Mouse (Mus musculus): Measurements from ENCODE around the gene Olfr631. TPM values are rescaled to one million over a fixed set of nuclear protein-coding genes. Genes with fewer than 3 reads are reported as not detected.
"Not testable (repeated sequence)": the region's sequence is repeated elsewhere in the genome, so short reads cannot be mapped to it uniquely, and the experiment has no call there.

The Olfr631 gene
- polyA plus RNA-seq, 1 experiment from 2014 or later: not detected

- no peak for DNase-seq (ENCODE audit: low spot score)
- Histone ChIP-seq H3K27ac (ENCODE audit: low read depth, low read length) (no peak within 1 kb of the TSS), H3K9me3 (ENCODE audit: control insufficient read depth, low read length) (no peaks in the 10 kb centered on the region), H3K4me1 (replicated peaks; ENCODE audit: control insufficient read depth, insufficient read depth, low read length) (no peaks in the 10 kb centered on the region), H3K4me3 (ENCODE audit: low read depth, low read length) (no peak within 1 kb of the TSS), H3K9ac (ENCODE audit: low read depth, low read length) (no peak within 1 kb of the TSS), H3K27me3 (ENCODE audit: control insufficient read depth, insufficient read depth, low read length) (no peaks in the 10 kb centered on the region), H3K36me3 (ENCODE audit: control insufficient read depth, insufficient read depth, low read length) (no peaks in the 10 kb centered on the region), H3K4me2 (replicated peaks; ENCODE audit: low read depth, low read length) (no peak within 1 kb of the TSS)
- ATAC-seq (ENCODE audit: low FRiP score): no peak
Observed at GRCm38 (mm10) chr7:103944137-103944536, 15.5 kb downstream of the Olfr631 start, which contains the start of gene Olfr633. Gene Olfr633 (plus strand): TSS chr7:103944437.

GRCm38 (mm10) chr7:103966873-103967272 lies 38.2 kb downstream of the Olfr631 start:
- H3K9me3 ChIP-seq (ENCODE audit: control insufficient read depth, low read length); DNase-seq (ENCODE audit: low spot score): not testable (repeated sequence)
- WGBS: 93% methylated on average over 22 of the region's 22 CpGs

GRCm38 (mm10) chr7:103970852-103971251 lies 42.2 kb downstream of the Olfr631 start, which contains the start of gene Olfr635:
Gene Olfr635 (plus strand): TSS chr7:103971152.
- DNase-seq (ENCODE audit: low spot score) (no peak), ATAC-seq (ENCODE audit: low FRiP score) (no peak)
- H3K4me2 ChIP-seq (replicated peaks; ENCODE audit: low read depth, low read length): no peak within 1 kb of the TSS
- no peaks in the 10 kb centered on the region for H3K36me3 ChIP-seq (ENCODE audit: control insufficient read depth, insufficient read depth, low read length)
- no peak within 1 kb of the TSS for H3K4me3 ChIP-seq (ENCODE audit: low read depth, low read length)
- H3K27me3 ChIP-seq (ENCODE audit: control insufficient read depth, insufficient read depth, low read length): no peaks in the 10 kb centered on the region
- H3K9ac ChIP-seq (ENCODE audit: low read depth, low read length): no peak within 1 kb of the TSS
- no peak within 1 kb of the TSS for H3K27ac ChIP-seq (ENCODE audit: low read depth, low read length)
- no peaks in the 10 kb centered on the region for H3K9me3 ChIP-seq (ENCODE audit: control insufficient read depth, low read length)
- H3K4me1 ChIP-seq (replicated peaks; ENCODE audit: control insufficient read depth, insufficient read depth, low read length): no peaks in the 10 kb centered on the region
- 85% methylated on average over 1 of the region's 1 CpGs for WGBS

More at GRCm38 (mm10) chr7:103966873-103967272, 38.2 kb downstream of the Olfr631 start:
- H3K36me3 ChIP-seq (ENCODE audit: control insufficient read depth, insufficient read depth, low read length); H3K4me1 ChIP-seq (replicated peaks; ENCODE audit: control insufficient read depth, insufficient read depth, low read length); H3K27me3 ChIP-seq (ENCODE audit: control insufficient read depth, insufficient read depth, low read length); H3K4me3 ChIP-seq (ENCODE audit: low read depth, low read length); H3K27ac ChIP-seq (ENCODE audit: low read depth, low read length); ATAC-seq (ENCODE audit: low FRiP score); H3K9ac ChIP-seq (ENCODE audit: low read depth, low read length); H3K4me2 ChIP-seq (replicated peaks; ENCODE audit: low read depth, low read length): not testable (repeated sequence)

- no peaks in the 10 kb centered on the region for H3K27me3 ChIP-seq (ENCODE audit: control insufficient read depth, insufficient read depth, low read length)
- no peaks in the 10 kb centered on the region for H3K9me3 ChIP-seq (ENCODE audit: control insufficient read depth, low read length)
- H3K27ac ChIP-seq (ENCODE audit: low read depth, low read length): no peak overlapping the region
- WGBS: 55% methylated on average over 1 of the region's 1 CpGs
- no peaks in the 10 kb centered on the region for H3K4me1 ChIP-seq (replicated peaks; ENCODE audit: control insufficient read depth, insufficient read depth, low read length)
- DNase-seq (ENCODE audit: low spot score): no peak
- H3K9ac ChIP-seq (ENCODE audit: low read depth, low read length): no peak overlapping the region
- ATAC-seq (ENCODE audit: low FRiP score): no peak
- H3K4me3 ChIP-seq (ENCODE audit: low read depth, low read length): no peak overlapping the region
- no peaks in the 10 kb centered on the region for H3K36me3 ChIP-seq (ENCODE audit: control insufficient read depth, insufficient read depth, low read length)
- H3K4me2 ChIP-seq (replicated peaks; ENCODE audit: low read depth, low read length): no peak overlapping the region
Observed at GRCm38 (mm10) chr7:103971782-103972181, 43.2 kb downstream of the Olfr631 start.

Other genes with a start within 250 kb of the Olfr631 start
- not detected in 2 replicates for gene Olfr625-ps1, start 246.1 kb upstream of the Olfr631 start, polyA plus RNA-seq (2014; fragmentation: Nextera tagmentation; extraction: Ambion mirVana)
- not detected in 2 replicates for gene Olfr243, start 214.2 kb upstream of the Olfr631 start, polyA plus RNA-seq (2014; fragmentation: Nextera tagmentation; extraction: Ambion mirVana)
- not detected in 2 replicates for gene Olfr628, start 198.5 kb upstream of the Olfr631 start, polyA plus RNA-seq (2014; fragmentation: Nextera tagmentation; extraction: Ambion mirVana)
- not detected in 2 replicates for gene Olfr629, start 183.9 kb upstream of the Olfr631 start, polyA plus RNA-seq (2014; fragmentation: Nextera tagmentation; extraction: Ambion mirVana)
- not detected in 2 replicates for gene Olfr630, start 171.5 kb upstream of the Olfr631 start, polyA plus RNA-seq (2014; fragmentation: Nextera tagmentation; extraction: Ambion mirVana)
- gene Olfr69, start 157.2 kb upstream of the Olfr631 start, polyA plus RNA-seq (2014; fragmentation: Nextera tagmentation; extraction: Ambion mirVana): not detected in 2 replicates
- not detected in 2 replicates for gene Olfr68, start 149.1 kb upstream of the Olfr631 start, polyA plus RNA-seq (2014; fragmentation: Nextera tagmentation; extraction: Ambion mirVana)
- gene Olfr67, start 137.0 kb upstream of the Olfr631 start, polyA plus RNA-seq (2014; fragmentation: Nextera tagmentation; extraction: Ambion mirVana): not detected in 2 replicates
- 658 and 732 TPM in 2 replicates for gene Hbb-bt, start 114.8 kb upstream of the Olfr631 start, polyA plus RNA-seq (2014; fragmentation: Nextera tagmentation; extraction: Ambion mirVana)
- gene Hbb-bs, start 100.7 kb upstream of the Olfr631 start, polyA plus RNA-seq (2014; fragmentation: Nextera tagmentation; extraction: Ambion mirVana): 266 and 269 TPM in 2 replicates
- gene Hbb-bh2, start 88.3 kb upstream of the Olfr631 start, polyA plus RNA-seq (2014; fragmentation: Nextera tagmentation; extraction: Ambion mirVana): not detected in 2 replicates
- gene Hbb-bh1, start 85.7 kb upstream of the Olfr631 start, polyA plus RNA-seq (2014; fragmentation: Nextera tagmentation; extraction: Ambion mirVana): 2,447 and 2,531 TPM in 2 replicates
- gene Hbb-y, start 75.6 kb upstream of the Olfr631 start, polyA plus RNA-seq (2014; fragmentation: Nextera tagmentation; extraction: Ambion mirVana): 10,698 and 10,834 TPM in 2 replicates
- not detected in 2 replicates for gene Olfr66, start 42.6 kb upstream of the Olfr631 start, polyA plus RNA-seq (2014; fragmentation: Nextera tagmentation; extraction: Ambion mirVana)
- not detected in 2 replicates for gene Olfr64, start 34.3 kb upstream of the Olfr631 start, polyA plus RNA-seq (2014; fragmentation: Nextera tagmentation; extraction: Ambion mirVana)
- gene Olfr65, start 25.3 kb upstream of the Olfr631 start, polyA plus RNA-seq (2014; fragmentation: Nextera tagmentation; extraction: Ambion mirVana): not detected in 2 replicates
- gene Olfr632, start 5.5 kb downstream of the Olfr631 start, polyA plus RNA-seq (2014; fragmentation: Nextera tagmentation; extraction: Ambion mirVana): 0.13 TPM in 1 of 2 replicates, not detected in the other
- gene Olfr633, start 15.6 kb downstream of the Olfr631 start, polyA plus RNA-seq (2014; fragmentation: Nextera tagmentation; extraction: Ambion mirVana): not detected in 2 replicates
- gene Olfr635, start 42.3 kb downstream of the Olfr631 start, polyA plus RNA-seq (2014; fragmentation: Nextera tagmentation; extraction: Ambion mirVana): not detected in 2 replicates
- gene Olfr638, start 69.9 kb downstream of the Olfr631 start, polyA plus RNA-seq (2014; fragmentation: Nextera tagmentation; extraction: Ambion mirVana): not detected in 2 replicates
- 0.05 TPM in 1 of 2 replicates, not detected in the other for gene Olfr639, start 88.5 kb downstream of the Olfr631 start, polyA plus RNA-seq (2014; fragmentation: Nextera tagmentation; extraction: Ambion mirVana)
- not detected in 2 replicates for gene Olfr640, start 96.7 kb downstream of the Olfr631 start, polyA plus RNA-seq (2014; fragmentation: Nextera tagmentation; extraction: Ambion mirVana)
- gene Olfr641, start 106.6 kb downstream of the Olfr631 start, polyA plus RNA-seq (2014; fragmentation: Nextera tagmentation; extraction: Ambion mirVana): not detected in 2 replicates
- gene Olfr642, start 123.8 kb downstream of the Olfr631 start, polyA plus RNA-seq (2014; fragmentation: Nextera tagmentation; extraction: Ambion mirVana): not detected in 2 replicates
- gene 4930516K23Rik, start 132.6 kb downstream of the Olfr631 start, polyA plus RNA-seq (2014; fragmentation: Nextera tagmentation; extraction: Ambion mirVana): not detected in 2 replicates
- not detected in 2 replicates for gene Olfr644, start 143.0 kb downstream of the Olfr631 start, polyA plus RNA-seq (2014; fragmentation: Nextera tagmentation; extraction: Ambion mirVana)
- not detected in 2 replicates for gene Olfr645, start 156.6 kb downstream of the Olfr631 start, polyA plus RNA-seq (2014; fragmentation: Nextera tagmentation; extraction: Ambion mirVana)
- gene Olfr646, start 176.0 kb downstream of the Olfr631 start, polyA plus RNA-seq (2014; fragmentation: Nextera tagmentation; extraction: Ambion mirVana): not detected in 2 replicates
- not detected in 2 replicates for gene Ubqln5, start 201.0 kb downstream of the Olfr631 start, polyA plus RNA-seq (2014; fragmentation: Nextera tagmentation; extraction: Ambion mirVana)
- not detected in 2 replicates for gene Olfr643, start 208.6 kb downstream of the Olfr631 start, polyA plus RNA-seq (2014; fragmentation: Nextera tagmentation; extraction: Ambion mirVana)
- gene Ubqln3, start 214.5 kb downstream of the Olfr631 start, polyA plus RNA-seq (2014; fragmentation: Nextera tagmentation; extraction: Ambion mirVana): not detected in 2 replicates
- not detected in 2 replicates for gene Ubqlnl, start 221.7 kb downstream of the Olfr631 start, polyA plus RNA-seq (2014; fragmentation: Nextera tagmentation; extraction: Ambion mirVana)
- not detected in 2 replicates for gene Olfm5, start 236.0 kb downstream of the Olfr631 start, polyA plus RNA-seq (2014; fragmentation: Nextera tagmentation; extraction: Ambion mirVana)